Mouse (Mus musculus) testis, postnatal 14 days (tissue): ENCODE results near the gene Frmd4b.
"Not testable (repeated sequence)": the region's sequence is repeated elsewhere in the genome, so short reads cannot be mapped to it uniquely, and the experiment has no call there.

Experiments
- DNase-seq: peaks from one replicate; pipeline ENCODE4 v3.0.0; 2021; ENCODE audit warnings: low spot score

Frmd4b gene

DNA sequence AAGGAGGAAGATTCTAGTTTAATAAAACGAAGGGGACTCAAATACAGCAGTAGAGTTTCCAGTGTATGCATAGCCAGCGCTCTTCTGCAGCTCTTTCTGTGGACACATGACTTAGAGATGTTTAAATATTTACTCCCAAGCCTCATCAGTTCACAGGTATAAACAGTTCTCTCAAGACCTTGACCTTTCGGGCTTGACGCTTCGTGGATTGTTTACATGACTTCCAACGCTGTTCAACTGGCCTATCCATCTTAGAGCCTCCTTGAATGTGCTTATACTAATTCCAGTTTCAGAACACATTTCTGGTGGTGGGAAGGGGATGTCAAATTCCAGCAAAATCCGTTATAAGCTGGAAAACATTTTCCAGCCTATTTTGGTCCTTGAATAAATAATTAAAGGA, 203.9 kb downstream of the Frmd4b start:
- no peak for DNase-seq

GRCm38 (mm10) chr6:97412403-97412802, 204.9 kb downstream of the Frmd4b start:
- no peak for DNase-seq

GRCm38 (mm10) chr6:97411327-97411726, 206.0 kb downstream of the Frmd4b start:
- DNase-seq, result no peak

GRCm38 (mm10) chr6:97409467-97410239, 207.7 kb downstream of the Frmd4b start:
- DNase-seq, result no peak

- DNase-seq, result no peak
Measured at GRCm38 (mm10) chr6:97407914-97408313, 209.4 kb downstream of the Frmd4b start.

- no peak for DNase-seq
Measured at GRCm38 (mm10) chr6:97407425-97407824, 209.9 kb downstream of the Frmd4b start.

DNA sequence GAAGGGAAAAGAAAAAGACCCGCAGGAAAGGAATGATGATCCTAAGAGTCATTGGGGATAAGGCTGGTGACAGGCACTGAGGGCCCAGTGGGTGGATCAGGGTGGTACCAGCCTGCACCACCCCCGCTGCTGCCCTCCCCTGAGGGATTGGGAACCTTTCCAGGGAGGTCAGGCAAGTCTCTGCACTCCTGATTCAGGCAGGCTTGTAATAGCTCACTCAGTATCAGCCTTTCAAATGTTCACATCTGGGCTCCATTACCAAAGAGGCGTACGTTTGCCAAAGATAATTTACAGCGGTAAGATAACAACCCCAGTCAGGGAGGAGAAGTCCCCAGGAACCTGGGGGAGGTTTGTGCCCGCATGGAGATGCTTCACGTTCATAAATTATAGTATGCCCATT, 212.0 kb downstream of the Frmd4b start:
- DNase-seq, result no peak

GRCm38 (mm10) chr6:97402822-97403472, 214.4 kb downstream of the Frmd4b start:
- DNase-seq, result no peak

GRCm38 (mm10) chr6:97400446-97400845, 216.9 kb downstream of the Frmd4b start:
- DNase-seq, result no peak

- no peak for DNase-seq
Measured at GRCm38 (mm10) chr6:97397935-97398334, 219.4 kb downstream of the Frmd4b start.

GRCm38 (mm10) chr6:97396957-97397354, 220.4 kb downstream of the Frmd4b start:
- DNase-seq, result no peak

DNA sequence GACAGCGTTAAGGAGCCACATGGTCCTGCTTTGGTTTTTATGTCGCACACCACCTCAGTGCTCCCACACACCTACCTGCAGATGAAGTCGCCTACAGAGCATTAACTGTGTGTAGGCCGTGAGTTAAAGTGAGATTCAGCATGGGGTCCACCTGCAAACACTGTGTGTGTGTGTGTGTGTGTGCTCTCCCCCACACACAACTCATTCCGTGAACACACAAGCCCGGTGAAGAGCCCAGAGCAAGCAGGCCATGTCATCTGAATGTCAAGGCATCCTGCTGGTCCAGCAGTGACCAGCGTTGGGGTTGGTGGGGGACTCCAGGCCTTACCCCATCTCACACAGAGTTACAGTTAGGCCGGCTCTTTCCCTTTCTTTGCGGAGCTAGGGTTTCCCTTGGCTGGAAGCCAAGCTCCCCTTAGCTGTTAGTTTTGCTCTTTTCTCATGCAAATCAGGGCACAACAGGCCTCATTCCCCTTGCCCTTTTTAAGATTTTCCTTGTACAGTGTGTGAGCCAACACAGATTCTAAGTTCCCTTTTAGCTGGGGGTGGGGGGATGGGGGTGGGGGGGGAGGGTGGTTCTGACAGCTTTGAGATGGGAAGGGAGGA, 220.9 kb downstream of the Frmd4b start:
- DNase-seq, result no peak

DNA sequence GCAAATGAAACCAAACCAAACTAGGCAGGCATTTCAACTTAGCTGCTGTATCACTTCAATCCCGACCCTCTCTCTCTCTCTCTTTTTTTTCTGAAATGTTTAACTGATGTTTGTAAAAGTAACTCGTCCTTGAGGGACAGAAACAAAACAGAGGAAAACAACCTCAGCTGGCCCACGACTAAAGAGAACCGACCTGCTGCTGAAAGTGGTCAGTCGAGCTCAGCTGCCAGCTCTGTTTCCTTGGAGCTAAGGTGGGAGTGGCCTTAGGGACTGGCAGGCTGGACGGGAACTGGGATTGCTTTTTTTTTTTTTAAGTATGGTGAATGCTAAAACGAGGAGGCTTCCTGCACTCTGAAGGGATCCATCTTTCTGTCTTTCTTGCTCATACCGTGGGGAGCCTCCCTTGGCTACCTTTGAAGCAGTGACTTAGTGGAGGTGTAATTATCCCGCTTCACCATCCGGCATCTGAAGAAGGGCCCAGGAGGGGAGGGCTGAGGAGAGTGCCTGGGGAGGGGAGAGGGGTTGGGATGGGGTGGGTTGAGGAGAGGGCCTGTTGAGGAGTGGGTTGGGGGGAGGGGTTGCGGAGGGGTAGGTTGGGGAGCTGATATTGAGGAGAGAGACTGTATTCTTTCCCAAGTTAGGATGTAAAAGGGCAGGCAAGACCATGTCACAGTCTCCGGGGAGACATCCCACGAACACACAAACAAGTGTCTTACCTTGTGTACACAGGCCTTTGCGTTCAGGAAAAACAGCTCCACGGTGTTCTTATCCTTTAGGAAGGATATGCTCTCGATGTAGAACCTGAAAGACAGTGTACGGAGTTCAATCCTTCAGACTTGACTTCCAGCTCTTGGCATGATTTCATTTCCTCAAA, 221.6 kb downstream of the Frmd4b start:
- peak; percentile 41 for DNase-seq

DNA sequence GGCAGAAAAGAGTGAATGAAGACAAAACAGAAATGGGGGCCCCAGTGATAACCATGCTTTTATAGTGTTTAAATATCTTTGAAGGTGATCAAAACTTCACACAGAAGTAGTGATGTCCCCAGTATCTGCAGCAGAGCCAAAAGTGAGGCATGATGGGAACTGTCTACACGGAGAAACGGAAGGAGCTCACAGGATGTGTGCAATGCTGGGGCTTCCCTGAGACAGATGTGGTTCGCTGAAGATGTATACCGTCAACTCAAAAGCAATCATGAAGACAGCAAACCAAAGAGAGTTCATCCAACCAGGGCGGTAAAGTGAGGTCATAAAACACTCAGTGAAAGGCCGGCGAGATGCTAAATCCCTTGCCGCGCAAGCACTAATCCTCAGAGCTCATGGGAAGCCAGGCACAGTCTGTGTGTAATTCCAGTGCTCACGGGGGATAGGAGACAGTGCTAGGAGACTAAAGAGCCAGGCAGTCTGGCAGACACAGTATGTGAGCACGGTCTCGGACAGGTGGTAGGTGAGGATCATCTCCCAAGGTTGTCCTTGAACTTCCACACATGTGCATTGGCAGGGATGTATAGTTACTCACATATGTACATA, 222.8 kb downstream of the Frmd4b start:
- no peak for DNase-seq

DNA sequence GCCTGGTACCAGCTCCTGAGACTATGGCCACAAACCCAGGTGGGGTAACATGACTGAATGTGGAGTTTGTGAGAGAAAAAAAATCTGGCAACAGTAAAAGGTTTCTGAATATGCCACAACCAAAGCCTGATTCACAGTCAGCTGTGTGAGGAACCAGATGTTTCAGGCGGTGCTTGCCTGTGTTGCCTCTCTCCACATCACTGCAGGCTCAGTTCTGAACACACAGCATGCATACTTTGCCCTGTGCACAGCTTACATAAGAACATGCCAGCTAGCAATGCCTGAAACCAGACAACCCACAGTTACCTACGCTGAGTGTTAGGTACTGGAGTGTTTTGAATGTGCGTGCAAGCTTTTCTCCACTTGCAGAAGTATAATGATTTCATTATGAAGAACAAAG, 224.4 kb downstream of the Frmd4b start:
- DNase-seq, result no peak

GRCm38 (mm10) chr6:97387388-97387787, 230.0 kb downstream of the Frmd4b start:
- no peak for DNase-seq

DNA sequence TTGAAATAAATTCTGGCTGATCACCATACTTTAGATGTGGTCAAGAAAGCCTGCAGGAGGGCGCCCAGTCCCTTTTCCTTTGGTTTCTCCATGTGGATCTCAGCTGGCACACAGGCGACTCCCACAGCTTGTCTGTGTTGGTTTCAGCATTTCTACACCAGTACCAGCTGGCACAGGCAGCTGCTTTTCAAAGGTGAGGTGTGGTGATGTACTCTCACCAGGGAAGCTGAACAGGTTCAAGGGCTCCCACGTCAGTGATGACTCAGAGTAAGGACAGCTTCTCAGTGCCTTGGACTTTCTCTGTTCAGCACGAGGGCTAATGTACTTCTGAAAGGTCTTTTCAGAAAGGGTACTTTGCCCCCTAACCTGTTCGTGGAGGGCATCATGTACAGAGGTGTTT, 232.4 kb downstream of the Frmd4b start:
- no peak for DNase-seq

DNA sequence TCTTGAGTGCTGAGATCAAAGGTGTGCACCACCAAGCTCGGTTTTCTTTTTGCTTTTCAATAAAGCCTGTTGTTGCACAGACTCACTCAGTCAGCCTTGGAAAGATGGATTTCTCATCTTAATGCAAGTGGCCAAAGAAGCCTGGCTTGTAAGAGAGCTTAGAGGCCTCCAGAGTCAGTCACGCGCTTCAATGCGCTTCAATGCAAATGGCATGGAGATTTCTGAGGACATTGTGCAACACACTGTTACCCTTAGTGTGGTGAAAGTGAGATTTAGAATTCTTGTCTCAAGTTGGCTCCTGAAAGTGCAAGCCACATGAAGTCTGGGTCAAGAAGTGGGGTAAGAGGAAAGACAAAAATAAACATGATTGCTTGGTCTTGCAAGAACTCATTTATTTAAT, 236.1 kb downstream of the Frmd4b start:
- DNase-seq, result no peak

DNA sequence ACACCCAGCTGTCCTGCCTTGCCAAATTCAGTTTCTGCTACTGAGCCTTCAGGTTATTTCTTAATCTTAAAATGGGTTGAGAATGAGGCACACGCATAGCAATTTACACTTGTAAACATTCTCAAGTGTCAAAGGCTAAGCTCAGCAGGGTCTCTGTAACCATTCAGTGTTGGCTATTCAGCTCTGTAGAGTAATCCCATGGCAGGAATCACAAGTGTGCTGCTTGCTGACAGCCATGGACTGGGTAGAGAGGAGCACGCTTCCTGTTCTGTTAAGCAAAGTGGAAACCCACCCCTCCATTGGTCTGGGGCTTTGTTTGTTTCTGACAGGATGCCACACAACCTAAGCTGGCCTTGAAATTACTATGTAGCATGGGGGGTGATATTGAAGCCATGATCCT, 246.4 kb downstream of the Frmd4b start:
- DNase-seq, result no peak

GRCm38 (mm10) chr6:97370460-97370859, 246.9 kb downstream of the Frmd4b start:
- DNase-seq, result no peak

- DNase-seq, result no peak
Measured at GRCm38 (mm10) chr6:97363846-97364245, 253.5 kb downstream of the Frmd4b start.

GRCm38 (mm10) chr6:97357606-97358005, 259.7 kb downstream of the Frmd4b start:
- not testable (repeated sequence) for DNase-seq
